Mouse (Mus musculus): ENCODE data around the gene Hsf4. TPM values are rescaled to one million over a fixed set of nuclear protein-coding genes. Genes with fewer than 3 reads are reported as not detected.

The Hsf4 gene
- polyA plus RNA-seq, 1 experiment from 2014 or later: not detected

DNA sequence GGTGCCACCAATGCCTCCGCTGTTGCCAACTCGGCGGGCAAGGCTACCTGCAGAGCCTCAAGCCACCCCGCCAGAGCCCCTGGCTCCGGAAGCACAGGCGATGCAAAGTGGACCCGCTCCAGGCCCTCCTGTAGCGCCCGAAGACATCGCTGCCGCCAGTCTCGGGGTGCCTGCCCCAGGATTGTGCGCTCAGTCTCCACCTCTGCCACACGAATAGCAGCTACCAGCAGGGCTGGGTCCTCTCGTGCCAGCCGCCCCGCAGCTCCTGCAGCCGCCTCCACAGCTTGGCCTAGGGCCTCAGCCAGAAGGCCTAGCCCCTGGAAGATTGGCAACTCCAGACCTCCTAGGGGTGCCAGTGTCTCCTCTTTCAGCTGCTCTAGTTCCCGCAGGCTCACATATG is 23.8 kb downstream of the Hsf4 start:
- WGBS: 63% methylated on average over 19 of the region's 19 CpGs
- H3K4me1 ChIP-seq (ENCODE audit: control insufficient read depth, insufficient read depth, low read length): peaks cover 22% of the 10 kb centered on the region
- no peak overlapping the region for H3K4me3 ChIP-seq (ENCODE audit: low read depth, low read length)
- no peak overlapping the region for H3K9ac ChIP-seq (replicated peaks; ENCODE audit: low read depth, low read length)
- no peak overlapping the region for H3K4me2 ChIP-seq (replicated peaks; ENCODE audit: low read depth, low read length)
- no peaks in the 10 kb centered on the region for H3K9me3 ChIP-seq (ENCODE audit: control insufficient read depth, low read depth, low read length)
- no peak overlapping the region for H3K27ac ChIP-seq (ENCODE audit: low read length)
- no peak for ATAC-seq (ENCODE audit: insufficient number of reproducible peaks, insufficient read depth, low FRiP score, low read depth)
- H3K27me3 ChIP-seq (ENCODE audit: control insufficient read depth, insufficient read depth, low read length): 0 out of 2 replicates have a peak, but pooled peaks cover 4% of the 10 kb centered on the region
- no peaks in the 10 kb centered on the region for H3K36me3 ChIP-seq (ENCODE audit: control insufficient read depth, insufficient read depth, low read length)

- Histone ChIP-seq H3K36me3 (ENCODE audit: control insufficient read depth, insufficient read depth, low read length) (peaks cover under 1% of the 10 kb centered on the region), H3K27ac (ENCODE audit: low read length) (no peak overlapping the region), H3K27me3 (ENCODE audit: control insufficient read depth, insufficient read depth, low read length) (0 out of 2 replicates have a peak, but pooled peaks cover 4% of the 10 kb centered on the region), H3K4me2 (replicated peaks; ENCODE audit: low read depth, low read length) (no peak overlapping the region), H3K4me3 (ENCODE audit: low read depth, low read length) (no peak overlapping the region), H3K9ac (replicated peaks; ENCODE audit: low read depth, low read length) (no peak overlapping the region), H3K4me1 (ENCODE audit: control insufficient read depth, insufficient read depth, low read length) (peaks cover 25% of the 10 kb centered on the region), H3K9me3 (ENCODE audit: control insufficient read depth, low read depth, low read length) (no peaks in the 10 kb centered on the region)
- no peak for ATAC-seq (ENCODE audit: insufficient number of reproducible peaks, insufficient read depth, low FRiP score, low read depth)
- WGBS: 63% methylated on average over 9 of the region's 9 CpGs
These were observed 25.2 kb downstream of the Hsf4 start for GRCm38 (mm10) chr8:105294776-105295175.

GRCm38 (mm10) chr8:105295256-105295655 is 25.7 kb downstream of the Hsf4 start:
- no peak overlapping the region for H3K4me3 ChIP-seq (ENCODE audit: low read depth, low read length)
- H3K36me3 ChIP-seq (ENCODE audit: control insufficient read depth, insufficient read depth, low read length): peaks cover 5% of the 10 kb centered on the region
- no peaks in the 10 kb centered on the region for H3K9me3 ChIP-seq (ENCODE audit: control insufficient read depth, low read depth, low read length)
- H3K27me3 ChIP-seq (ENCODE audit: control insufficient read depth, insufficient read depth, low read length): 0 out of 2 replicates have a peak, but pooled peaks cover 4% of the 10 kb centered on the region
- no peak for ATAC-seq (ENCODE audit: insufficient number of reproducible peaks, insufficient read depth, low FRiP score, low read depth)
- H3K27ac ChIP-seq (ENCODE audit: low read length): no peak overlapping the region; the same call in 1 of the 2 replicates
- WGBS: 70% methylated on average over 11 of the region's 11 CpGs
- H3K4me1 ChIP-seq (ENCODE audit: control insufficient read depth, insufficient read depth, low read length): peaks cover 20% of the 10 kb centered on the region
- no peak overlapping the region for H3K4me2 ChIP-seq (replicated peaks; ENCODE audit: low read depth, low read length)
- no peak overlapping the region for H3K9ac ChIP-seq (replicated peaks; ENCODE audit: low read depth, low read length)

DNA sequence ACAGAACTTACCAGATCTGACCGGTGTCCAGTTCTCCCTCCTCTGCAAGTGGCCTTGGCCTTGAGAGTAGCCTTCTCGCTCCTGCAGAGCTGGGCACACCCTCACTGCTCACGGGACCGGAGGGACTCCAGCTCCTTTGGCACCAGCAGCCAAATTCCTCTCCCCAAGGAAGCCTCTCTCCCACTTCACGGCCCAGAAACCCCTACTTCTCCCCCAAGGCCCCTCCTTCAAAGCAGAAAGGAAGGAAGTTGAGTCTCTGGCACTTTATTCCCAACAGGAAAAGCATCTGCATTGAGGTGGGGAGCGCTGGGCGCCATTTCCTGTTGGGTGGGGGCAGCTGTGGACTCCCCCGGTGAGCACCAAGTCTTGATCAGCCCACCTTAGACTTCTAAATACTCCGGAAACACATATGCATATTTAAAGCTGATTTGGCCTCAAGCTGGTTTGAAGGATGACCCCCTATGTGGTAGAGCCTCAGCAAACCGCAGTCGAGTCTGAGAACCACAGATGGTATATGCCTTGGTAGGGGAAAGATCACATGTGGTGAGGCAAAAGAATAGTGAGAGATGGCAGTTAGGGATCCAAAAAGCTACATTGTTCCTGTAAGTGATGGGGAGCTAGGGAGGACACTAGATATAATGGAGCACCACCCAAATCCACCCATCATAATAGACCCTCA is 26.4 kb downstream of the Hsf4 start, which contains the start of gene Exoc3l:
Gene Exoc3l (minus strand): TSS at position 207 of the 679 bp plus-strand sequence.
- H3K4me3 ChIP-seq (ENCODE audit: low read depth, low read length): peak within 1 kb of the TSS; percentile 69; the same call in 1 of the 2 replicates
- 60% methylated on average over 11 of the region's 11 CpGs for WGBS
- H3K27ac ChIP-seq (ENCODE audit: low read length): peak within 1 kb of the TSS; percentile 59; the same call in 1 of the 2 replicates
- H3K4me2 ChIP-seq (replicated peaks; ENCODE audit: low read depth, low read length): peak within 1 kb of the TSS; percentile 94
- no peaks in the 10 kb centered on the region for H3K27me3 ChIP-seq (ENCODE audit: control insufficient read depth, insufficient read depth, low read length)
- peaks cover 13% of the 10 kb centered on the region for H3K36me3 ChIP-seq (ENCODE audit: control insufficient read depth, insufficient read depth, low read length)
- H3K4me1 ChIP-seq (ENCODE audit: control insufficient read depth, insufficient read depth, low read length): peaks cover 16% of the 10 kb centered on the region
- no peak within 1 kb of the TSS; the same call in 1 of the 2 replicates for H3K9ac ChIP-seq (replicated peaks; ENCODE audit: low read depth, low read length)
- no peak for ATAC-seq (ENCODE audit: insufficient number of reproducible peaks, insufficient read depth, low FRiP score, low read depth)
- H3K9me3 ChIP-seq (ENCODE audit: control insufficient read depth, low read depth, low read length): no peaks in the 10 kb centered on the region

DNA sequence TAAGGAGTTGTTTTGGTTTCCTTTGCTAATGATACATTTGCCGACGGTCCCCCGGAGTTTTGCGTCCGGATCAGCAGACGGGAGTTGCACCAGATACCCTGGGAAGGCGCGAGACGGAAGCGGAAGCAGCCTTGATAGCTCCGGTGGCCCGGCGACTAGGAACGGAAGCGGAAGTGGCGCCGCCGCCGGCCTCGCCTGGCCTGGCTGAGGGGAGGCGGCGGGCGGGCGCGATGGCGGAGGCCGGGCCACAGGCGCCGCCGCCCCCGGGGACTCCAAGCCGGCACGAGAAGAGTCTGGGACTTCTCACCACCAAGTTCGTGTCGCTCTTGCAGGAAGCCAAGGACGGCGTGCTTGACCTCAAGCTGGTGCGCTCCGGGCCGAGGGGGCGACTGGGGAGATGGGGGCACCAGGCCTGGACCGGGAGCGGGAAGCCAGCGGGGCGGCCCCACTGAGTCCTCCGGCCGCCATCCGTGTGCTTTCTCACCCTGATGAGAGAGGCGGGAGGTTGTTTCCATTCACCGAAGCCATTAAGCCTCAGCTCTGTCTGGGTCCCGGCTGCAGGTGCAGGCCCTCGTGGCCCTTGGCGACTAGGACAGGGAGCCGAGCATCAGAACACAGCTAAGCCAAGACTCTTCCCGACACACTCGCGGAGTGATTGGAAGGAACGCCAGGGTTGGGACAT is 28.1 kb downstream of the Hsf4 start, which contains the start of gene E2f4:
Gene E2f4 (plus strand): TSS at position 153 of the 682 bp plus-strand sequence.
- H3K27me3 ChIP-seq (ENCODE audit: control insufficient read depth, insufficient read depth, low read length): no peaks in the 10 kb centered on the region
- peaks cover 28% of the 10 kb centered on the region for H3K36me3 ChIP-seq (ENCODE audit: control insufficient read depth, insufficient read depth, low read length)
- no peaks in the 10 kb centered on the region for H3K9me3 ChIP-seq (ENCODE audit: control insufficient read depth, low read depth, low read length)
- peak within 1 kb of the TSS; percentile 69 for H3K4me3 ChIP-seq (ENCODE audit: low read depth, low read length)
- peak within 1 kb of the TSS; percentile 72 for H3K9ac ChIP-seq (replicated peaks; ENCODE audit: low read depth, low read length)
- peak within 1 kb of the TSS; percentile 59; the same call in 1 of the 2 replicates for H3K27ac ChIP-seq (ENCODE audit: low read length)
- peak; percentile 87 for ATAC-seq (ENCODE audit: insufficient number of reproducible peaks, insufficient read depth, low FRiP score, low read depth)
- under 1% methylated on average over 58 of the region's 58 CpGs for WGBS
- H3K4me1 ChIP-seq (ENCODE audit: control insufficient read depth, insufficient read depth, low read length): peaks cover 16% of the 10 kb centered on the region
- peak within 1 kb of the TSS; percentile 94 for H3K4me2 ChIP-seq (replicated peaks; ENCODE audit: low read depth, low read length)

DNA sequence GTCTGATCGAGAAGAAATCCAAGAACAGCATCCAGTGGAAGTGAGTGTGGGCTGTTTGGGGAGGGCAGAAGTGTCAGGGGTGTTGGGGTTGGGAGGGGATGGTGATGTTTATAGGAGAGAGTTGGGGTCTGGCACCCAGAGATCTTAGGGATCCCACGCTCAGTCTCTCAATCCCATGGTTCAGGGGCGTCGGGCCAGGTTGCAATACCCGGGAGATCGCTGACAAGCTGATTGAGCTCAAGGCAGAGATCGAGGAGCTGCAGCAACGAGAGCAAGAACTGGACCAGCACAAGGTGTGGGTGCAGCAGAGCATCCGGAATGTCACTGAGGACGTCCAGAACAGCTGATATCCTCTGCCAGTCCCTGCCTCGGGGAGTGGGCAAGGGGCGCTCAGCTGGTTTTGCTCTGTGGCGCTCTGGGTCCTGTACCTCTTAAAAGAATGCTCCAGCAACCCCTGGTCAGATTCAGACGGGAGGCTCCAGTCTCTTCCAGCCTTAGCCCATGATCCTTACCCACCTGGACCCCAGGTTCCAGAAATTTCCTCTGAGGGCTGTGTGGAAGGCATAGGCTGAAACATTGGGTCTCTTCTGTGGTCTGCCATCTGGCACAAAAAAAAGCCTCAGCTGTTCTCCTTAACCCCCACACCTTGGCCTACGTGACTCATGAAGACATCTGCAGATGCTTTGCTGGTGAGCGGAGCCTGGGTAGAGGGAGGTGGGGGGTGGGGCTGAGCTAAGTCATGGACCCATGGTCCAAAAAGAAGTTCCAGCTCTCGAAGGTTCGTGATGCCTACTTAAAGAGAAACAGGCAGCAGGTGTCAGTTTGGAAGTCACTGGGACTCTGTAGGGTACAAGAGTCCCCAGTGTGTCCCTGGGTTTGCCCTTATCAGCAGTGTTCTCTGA is 29.0 kb downstream of the Hsf4 start:
- H3K27ac ChIP-seq (ENCODE audit: low read length): no peak overlapping the region; the same call in 1 of the 2 replicates

DNA sequence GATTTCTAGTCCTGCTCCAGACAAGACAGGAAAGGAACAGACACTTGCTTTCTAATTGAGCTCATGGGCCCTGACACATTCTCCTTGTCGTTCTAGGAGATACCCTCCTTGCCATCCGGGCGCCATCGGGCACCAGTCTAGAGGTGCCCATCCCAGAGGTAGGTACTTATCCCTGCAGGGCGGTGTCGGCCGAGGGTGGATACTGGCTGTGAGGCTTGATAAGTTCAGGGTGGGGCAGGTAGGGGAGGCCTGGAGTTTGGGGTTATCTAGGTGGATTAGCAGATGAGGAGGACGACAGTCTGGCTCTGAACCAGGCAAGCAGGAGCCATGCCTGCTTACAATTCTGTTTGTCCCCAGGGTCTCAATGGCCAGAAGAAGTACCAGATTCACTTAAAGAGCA is 30.4 kb downstream of the Hsf4 start:
- Histone ChIP-seq H3K4me3 (ENCODE audit: low read depth, low read length) (no peak overlapping the region), H3K4me1 (ENCODE audit: control insufficient read depth, insufficient read depth, low read length) (peaks cover 28% of the 10 kb centered on the region), H3K9ac (replicated peaks; ENCODE audit: low read depth, low read length) (no peak overlapping the region), H3K9me3 (ENCODE audit: control insufficient read depth, low read depth, low read length) (no peaks in the 10 kb centered on the region), H3K27ac (ENCODE audit: low read length) (no peak overlapping the region), H3K4me2 (replicated peaks; ENCODE audit: low read depth, low read length) (no peak overlapping the region), H3K27me3 (ENCODE audit: control insufficient read depth, insufficient read depth, low read length) (no peaks in the 10 kb centered on the region), H3K36me3 (ENCODE audit: control insufficient read depth, insufficient read depth, low read length) (peaks cover 46% of the 10 kb centered on the region)
- 88% methylated on average over 8 of the region's 8 CpGs for WGBS
- ATAC-seq (ENCODE audit: insufficient number of reproducible peaks, insufficient read depth, low FRiP score, low read depth): peak; percentile 54; the same call in 1 of the 2 replicates

More for the DNA sequence above, 29.0 kb downstream of the Hsf4 start:
- H3K36me3 ChIP-seq (ENCODE audit: control insufficient read depth, insufficient read depth, low read length): peaks cover 37% of the 10 kb centered on the region
- H3K9ac ChIP-seq (replicated peaks; ENCODE audit: low read depth, low read length): peak overlapping the region; percentile 72
- H3K27me3 ChIP-seq (ENCODE audit: control insufficient read depth, insufficient read depth, low read length): no peaks in the 10 kb centered on the region
- 55% methylated on average over 18 of the region's 18 CpGs for WGBS
- peaks cover 16% of the 10 kb centered on the region for H3K4me1 ChIP-seq (ENCODE audit: control insufficient read depth, insufficient read depth, low read length)
- no peaks in the 10 kb centered on the region for H3K9me3 ChIP-seq (ENCODE audit: control insufficient read depth, low read depth, low read length)
- peak overlapping the region; percentile 69 for H3K4me3 ChIP-seq (ENCODE audit: low read depth, low read length)
- H3K4me2 ChIP-seq (replicated peaks; ENCODE audit: low read depth, low read length): peak overlapping the region; percentile 94
- ATAC-seq (ENCODE audit: insufficient number of reproducible peaks, insufficient read depth, low FRiP score, low read depth): no peak

DNA sequence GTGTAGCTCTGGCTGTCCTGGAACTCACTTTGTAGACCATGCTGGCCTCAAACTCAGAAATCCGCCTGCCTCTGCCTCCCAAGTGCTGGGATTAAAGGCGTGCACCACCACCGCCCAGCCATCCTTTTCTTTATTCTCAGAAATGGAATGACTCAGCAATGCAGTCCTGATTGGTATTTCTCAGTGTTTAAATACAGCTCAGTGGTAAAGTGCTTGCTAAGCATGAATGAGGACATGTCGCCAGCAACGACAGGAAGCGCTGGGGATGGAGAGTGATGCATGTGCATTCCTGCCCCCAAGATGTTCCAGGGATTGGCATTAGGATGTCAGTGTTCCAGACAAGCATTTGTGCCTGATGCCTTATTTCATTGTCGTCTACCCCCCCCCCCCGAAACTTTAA is 33.8 kb downstream of the Hsf4 start:
- Histone ChIP-seq H3K9ac (replicated peaks; ENCODE audit: low read depth, low read length) (no peak overlapping the region), H3K4me3 (ENCODE audit: low read depth, low read length) (no peak overlapping the region), H3K27me3 (ENCODE audit: control insufficient read depth, insufficient read depth, low read length) (no peaks in the 10 kb centered on the region), H3K9me3 (ENCODE audit: control insufficient read depth, low read depth, low read length) (no peaks in the 10 kb centered on the region), H3K27ac (ENCODE audit: low read length) (no peak overlapping the region), H3K4me1 (ENCODE audit: control insufficient read depth, insufficient read depth, low read length) (peaks cover 33% of the 10 kb centered on the region), H3K4me2 (replicated peaks; ENCODE audit: low read depth, low read length) (no peak overlapping the region), H3K36me3 (ENCODE audit: control insufficient read depth, insufficient read depth, low read length) (peaks cover 60% of the 10 kb centered on the region)
- ATAC-seq (ENCODE audit: insufficient number of reproducible peaks, insufficient read depth, low FRiP score, low read depth): no peak
- WGBS: 79% methylated on average over 8 of the region's 8 CpGs

Data from stomach, embryonic 14.5 days (tissue).